Mouse (Mus musculus) testis, adult 10 weeks (tissue): ENCODE data around the gene Ncln. TPM values are rescaled to one million over a fixed set of nuclear protein-coding genes. Genes with fewer than 3 reads are reported as not detected.

Source experiments
- polyA plus RNA-seq: library from polyadenylated mRNA; stranded (reverse); fragments of 350-450 nt; fragmentation: Illumina TruSeq; extraction: RNeasy Lipid Tissue Mini Kit (QIAGEN cat#74804); gene quantifications from one replicate; pipeline ENCODE4 v1.2.3, GENCODE M21; 2014; ENCODE audit warnings: low read depth, low replicate concordance

The Ncln gene
- not detected for polyA plus RNA-seq

GRCm38 (mm10) chr10:81496264-81496901 is at the start of gene Ncln:
Gene Ncln (minus strand): TSS chr10:81496392.

GRCm38 (mm10) chr10:81545161-81545747 is 49.1 kb upstream of the Ncln start, which contains the start of gene Gna11:
Gene Gna11 (minus strand): TSS chr10:81545190.

GRCm38 (mm10) chr10:81524051-81524605 is 27.9 kb upstream of the Ncln start, which contains the start of gene Gna15:
Gene Gna15 (minus strand): TSS chr10:81524225.

GRCm38 (mm10) chr10:81500032-81500431 is 3.8 kb upstream of the Ncln start, which contains the start of gene S1pr4:
Gene S1pr4 (minus strand): TSS chr10:81500132.

GRCm38 (mm10) chr10:81482533-81482889 is 13.7 kb downstream of the Ncln start, which contains the start of gene Celf5:
Gene Celf5 (minus strand): TSS chr10:81482709.

GRCm38 (mm10) chr10:81455181-81455895 is 40.9 kb downstream of the Ncln start, which contains the start of gene Nfic:
Gene Nfic (minus strand): TSS chr10:81455635.

Other genes starting within 250 kb of the Ncln start
- gene Matk, start 243.5 kb downstream of the Ncln start, polyA plus RNA-seq, result not detected
- 6.4 TPM for gene Mrpl54, start 229.5 kb downstream of the Ncln start, polyA plus RNA-seq
- 4.4 TPM for gene Apba3, start 229.4 kb downstream of the Ncln start, polyA plus RNA-seq
- not detected for gene Tjp3, start 204.8 kb downstream of the Ncln start, polyA plus RNA-seq
- 0.67 TPM for gene Pip5k1c, start 203.4 kb downstream of the Ncln start, polyA plus RNA-seq
- gene Cactin, start 175.3 kb downstream of the Ncln start, polyA plus RNA-seq, result 0.14 TPM
- not detected for gene Tbxa2r, start 167.7 kb downstream of the Ncln start, polyA plus RNA-seq
- gene Gipc3, start 153.1 kb downstream of the Ncln start, polyA plus RNA-seq, result 0.11 TPM
- gene Hmg20b, start 145.9 kb downstream of the Ncln start, polyA plus RNA-seq, result 2.9 TPM
- 0.90 TPM for gene Mfsd12, start 138.9 kb downstream of the Ncln start, polyA plus RNA-seq
- gene 4930404N11Rik, start 130.6 kb downstream of the Ncln start, polyA plus RNA-seq, result not detected
- gene Fzr1, start 117.9 kb downstream of the Ncln start, polyA plus RNA-seq, result 1.1 TPM
- not detected for gene Dohh, start 112.0 kb downstream of the Ncln start, polyA plus RNA-seq
- 0.20 TPM for gene Gm48551, start 111.9 kb downstream of the Ncln start, polyA plus RNA-seq
- not detected for gene Gm48552, start 107.4 kb downstream of the Ncln start, polyA plus RNA-seq
- gene Smim24, start 103.3 kb downstream of the Ncln start, polyA plus RNA-seq, result 273 TPM
- 3.2 TPM for gene Nfic, start 40.8 kb downstream of the Ncln start, polyA plus RNA-seq
- gene Celf5, start 13.7 kb downstream of the Ncln start, polyA plus RNA-seq, result 4.3 TPM
- not detected for gene S1pr4, start 3.7 kb upstream of the Ncln start, polyA plus RNA-seq
- gene Gna15, start 27.8 kb upstream of the Ncln start, polyA plus RNA-seq, result not detected
- gene Gna11, start 48.8 kb upstream of the Ncln start, polyA plus RNA-seq, result 1.9 TPM
- 4.5 TPM for gene Aes, start 63.1 kb upstream of the Ncln start, polyA plus RNA-seq
- gene Tle2, start 78.2 kb upstream of the Ncln start, polyA plus RNA-seq, result 1.5 TPM
- 0.90 TPM for gene Tle6, start 104.7 kb upstream of the Ncln start, polyA plus RNA-seq
- 0.90 TPM for gene BC025920, start 109.9 kb upstream of the Ncln start, polyA plus RNA-seq
- not detected for gene Sirt6, start 131.4 kb upstream of the Ncln start, polyA plus RNA-seq
- gene Ankrd24, start 132.1 kb upstream of the Ncln start, polyA plus RNA-seq, result 1.0 TPM
- 6.5 TPM for gene Gm10778, start 152.7 kb upstream of the Ncln start, polyA plus RNA-seq
- 20.2 TPM for gene Zfp433, start 208.4 kb upstream of the Ncln start, polyA plus RNA-seq